Mouse (Mus musculus) thymus, adult 2 months (tissue): ENCODE measurements around the gene Pitx1.

Source experiments
- CTCF ChIP-seq: fragments of 200-500 bp; IDR thresholded peaks from 2 replicates; pipeline ENCODE4 v1.5.1; 2012; ENCODE audit warnings: mild to moderate bottlenecking, control low read depth, low read length, moderate library complexity, borderline replicate concordance; ENCODE audit not compliant: control insufficient read depth, poor library complexity, insufficient read depth; ENCODE audit errors: extremely low read depth
- POLR2A ChIP-seq: fragments of 200-500 bp; IDR thresholded peaks from 2 replicates; pipeline ENCODE4 v1.6.1; 2012; ENCODE audit warnings: mild to moderate bottlenecking, low read length, control low read depth, moderate library complexity; ENCODE audit not compliant: control insufficient read depth, poor library complexity, insufficient read depth; ENCODE audit errors: extremely low read depth

GRCm38 (mm10) chr13:55852205-55852604 is 16.2 kb upstream of the Pitx1 start:
- no peak for TF ChIP-seq CTCF
- TF ChIP-seq POLR2A: no peak
